In the genomic region with DNA sequence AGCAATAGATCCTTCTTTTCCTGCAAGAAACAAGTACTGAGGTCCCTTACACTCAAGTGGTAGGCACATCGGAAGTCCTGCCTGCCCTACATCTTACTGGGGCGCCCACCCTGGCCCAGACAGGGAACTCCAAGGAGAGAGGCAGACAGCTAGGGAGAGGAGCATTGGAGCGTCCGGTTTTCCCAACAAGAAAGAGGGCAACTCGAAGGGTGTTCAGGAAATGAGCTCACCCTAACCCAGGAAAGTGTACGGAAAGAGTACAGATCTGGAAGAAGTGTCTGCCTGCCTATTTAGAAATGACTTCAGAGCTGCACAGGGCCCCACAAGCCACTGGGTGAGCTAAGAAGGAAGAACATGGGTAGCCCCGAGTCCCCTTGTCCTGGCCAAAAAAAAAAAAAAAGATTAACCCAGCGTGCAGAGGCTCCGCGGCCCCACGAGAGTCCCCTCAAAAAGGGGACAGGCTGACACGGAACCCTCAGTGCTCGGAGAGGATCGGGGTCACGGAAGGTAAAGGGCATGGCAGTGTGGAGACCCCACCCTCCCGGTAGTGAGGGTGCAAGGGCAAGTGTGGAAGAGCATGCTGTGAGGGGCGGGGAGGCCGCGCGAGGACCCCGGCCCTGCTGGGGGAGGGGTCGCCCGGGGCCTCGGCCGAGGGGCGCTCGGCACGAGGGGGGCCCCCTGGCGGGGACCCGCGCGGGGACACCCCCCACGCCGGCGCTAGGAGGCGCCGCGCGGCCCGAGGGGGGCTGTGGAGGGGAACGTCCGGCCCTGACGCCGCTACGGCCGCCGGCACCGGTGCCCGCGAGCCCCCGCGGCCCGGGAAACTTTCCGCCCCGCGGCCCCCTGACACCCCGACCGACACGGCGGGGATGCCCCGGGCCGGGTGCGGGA, we compare ENCODE assay signal across 8 mouse cellular contexts. TPM values are rescaled to one million over a fixed set of nuclear protein-coding genes. Genes with fewer than 3 reads are reported as not detected.
DNase-seq lines count a peak whose midpoint lies in the region; ATAC-seq and TF ChIP-seq lines count a peak whose summit lies in the region.

No protein-coding gene starts in this region.

- 5% methylated on average over 28 of the region's 63 CpGs for WGBS in intestine, postnatal 0 days
- 2% methylated on average over 41 of the region's 63 CpGs for WGBS in liver, embryonic 15.5 days (ENCODE audit: insufficient replicate concordance)
- WGBS in neural tube, embryonic 14.5 days: 3% methylated on average over 48 of the region's 63 CpGs

- peak overlapping the region; percentile 74 for H3K9ac ChIP-seq in intestine, postnatal 0 days (ENCODE audit: low read depth, low read length)
- peak overlapping the region; percentile 82 for H3K9ac ChIP-seq in liver, embryonic 15.5 days
- H3K9ac ChIP-seq in neural tube, embryonic 14.5 days (replicated peaks; ENCODE audit: low read depth, low read length): peak overlapping the region; percentile 90

- peak; percentile 33 for TF ChIP-seq CTCF in intestine, postnatal 0 days (IDR thresholded peaks at IDR 0.05; ENCODE audit: low read depth)

- peak overlapping the region; percentile 100 for H3K4me2 ChIP-seq in intestine, postnatal 0 days (replicated peaks; ENCODE audit: low read depth)
- peak overlapping the region; percentile 99 for H3K4me2 ChIP-seq in liver, embryonic 15.5 days
- H3K4me2 ChIP-seq in neural tube, embryonic 14.5 days (ENCODE audit: low read depth, low read length): peak overlapping the region; percentile 85

- H3K4me3 ChIP-seq in intestine, postnatal 0 days (ENCODE audit: low read depth, low read length): peak overlapping the region; percentile 80
- H3K4me3 ChIP-seq in liver, embryonic 15.5 days (replicated peaks): peak overlapping the region; percentile 79
- peak overlapping the region; percentile 74 for H3K4me3 ChIP-seq in neural tube, embryonic 14.5 days (ENCODE audit: low read depth, low read length)

- peak overlapping the region; percentile 63 for H3K27ac ChIP-seq in intestine, postnatal 0 days (ENCODE audit: low read depth, low read length)
- H3K27ac ChIP-seq in liver, embryonic 15.5 days (replicated peaks): peak overlapping the region; percentile 80
- H3K27ac ChIP-seq in neural tube, embryonic 14.5 days (ENCODE audit: low read depth, low read length): peak overlapping the region; percentile 88

- H3K27me3 ChIP-seq in intestine, postnatal 0 days (replicated peaks; ENCODE audit: control insufficient read depth, insufficient read depth, low read length): no peaks in the 10 kb centered on the region
- no peaks in the 10 kb centered on the region for H3K27me3 ChIP-seq in liver, embryonic 15.5 days
- H3K27me3 ChIP-seq in neural tube, embryonic 14.5 days (ENCODE audit: control insufficient read depth, insufficient read depth, low read length): no peaks in the 10 kb centered on the region

- ATAC-seq in granulocyte monocyte progenitor cell, adult 5-6 weeks (replicated peaks; ENCODE audit: poor library complexity, severe bottlenecking): 0 out of 2 replicates have a peak, but pooled peaks have one; percentile 3
- no peak for ATAC-seq in intestine, postnatal 0 days
- ATAC-seq in liver, embryonic 15.5 days (ENCODE audit: insufficient read depth): no peak
- no peak for ATAC-seq in neural tube, embryonic 14.5 days (ENCODE audit: low read depth)

- H3K36me3 ChIP-seq in intestine, postnatal 0 days (ENCODE audit: control insufficient read depth, insufficient read depth): no peaks in the 10 kb centered on the region
- peaks cover 4% of the 10 kb centered on the region; the same call in 1 of the 2 replicates for H3K36me3 ChIP-seq in liver, embryonic 15.5 days (replicated peaks)
- no peaks in the 10 kb centered on the region for H3K36me3 ChIP-seq in neural tube, embryonic 14.5 days (ENCODE audit: control insufficient read depth, insufficient read depth, low read length)

- DNase-seq in right cerebral cortex, postnatal 14 days: peak; percentile 25
- no peak for DNase-seq in right cerebral cortex, adult 2 months (ENCODE audit: low spot score in 2 of 2)
- DNase-seq in cerebellum, postnatal 14 days: peak; percentile 44 to 52
- peak; percentile 67 to 72 for DNase-seq in thymus, postnatal 36 days

- H3K9me3 ChIP-seq in intestine, postnatal 0 days (ENCODE audit: control insufficient read depth): no peaks in the 10 kb centered on the region
- no peaks in the 10 kb centered on the region for H3K9me3 ChIP-seq in liver, embryonic 15.5 days (replicated peaks)
- no peaks in the 10 kb centered on the region for H3K9me3 ChIP-seq in neural tube, embryonic 14.5 days (ENCODE audit: control insufficient read depth, low read length)

- no peaks in the 10 kb centered on the region for H3K4me1 ChIP-seq in intestine, postnatal 0 days (replicated peaks; ENCODE audit: control insufficient read depth, insufficient read depth, low read length)
- peaks cover 48% of the 10 kb centered on the region for H3K4me1 ChIP-seq in liver, embryonic 15.5 days (replicated peaks)
- peaks cover 22% of the 10 kb centered on the region for H3K4me1 ChIP-seq in neural tube, embryonic 14.5 days (ENCODE audit: control insufficient read depth, insufficient read depth, low read length)

RNA-seq across cellular contexts. Expression of a gene that starts 1.0 kb away (rescaled TPM):
- total RNA-seq in granulocyte monocyte progenitor cell, adult 5-6 weeks (2014; fragmentation: Nextera tagmentation): 35.5 and 75.7 TPM in 2 replicates
- 18.5 and 31.9 TPM in 2 replicates for total RNA-seq in granulocyte monocyte progenitor cell, adult 5-6 weeks (2017)
- 54.1 and 58.8 TPM in 2 replicates for polyA plus RNA-seq in intestine, postnatal 0 days (2015; fragmentation: Nextera tagmentation; extraction: Ambion mirVana)
- 27.4 and 31.1 TPM in 2 replicates for polyA plus RNA-seq in liver, embryonic 15.5 days (2015; fragmentation: Nextera tagmentation; extraction: Ambion mirVana)
- polyA plus RNA-seq in neural tube, embryonic 14.5 days (2014; fragmentation: Nextera tagmentation; extraction: Ambion mirVana): 197 and 206 TPM in 2 replicates

Comparison
In these comparisons a context has a peak if more than half of its experiments do, and no peak if none do; other contexts are left out.
1. DNase-seq: peak in right cerebral cortex, postnatal 14 days (single experiment), cerebellum, postnatal 14 days (2 of 2) and thymus, postnatal 36 days (2 of 2); none in right cerebral cortex, adult 2 months (0 of 2).
2. Peak in every context shown above with its lines, with median percentiles within 50 percentile points of each other: H3K27ac ChIP-seq, H3K4me2 ChIP-seq, H3K4me3 ChIP-seq and H3K9ac ChIP-seq.